Mouse (Mus musculus) heart, postnatal 0 days (tissue): ENCODE measurements around the gene Ankrd44.

Source experiments
- CTCF ChIP-seq: IDR thresholded peaks from 2 replicates; pipeline ENCODE4 v1.5.1; 2016; ENCODE audit warnings: antibody characterized with exemption, control low read depth, low read depth
- EP300 ChIP-seq: IDR thresholded peaks from 2 replicates; pipeline ENCODE4 v1.6.1; 2016; ENCODE audit warnings: antibody characterized with exemption, low read depth

- TF ChIP-seq CTCF (no peak), EP300 (no peak)
Observed at GRCm38 (mm10) chr1:54757291-54757690, 168.9 kb downstream of the Ankrd44 start.
